Mouse (Mus musculus) lung, embryonic 14.5 days (tissue): ENCODE measurements around the gene Tpst1. TPM values are rescaled to one million over a fixed set of nuclear protein-coding genes. Genes with fewer than 3 reads are reported as not detected.
A peak's percentile ranks its signal among the peaks of the same experiment; 100 is the strongest.

Source experiments
- ATAC-seq: fragments of 200-750 bp; cut with Nextera tagmentation; 2 replicates; pipeline ENCODE4 v1.8.0; 2017; ENCODE audit warnings: mild to moderate bottlenecking, moderate TSS enrichment, moderate library complexity; ENCODE audit not compliant: insufficient read depth
- DNase-seq: peaks from one replicate; pipeline ENCODE4 v3.0.0-alpha.2; 2015
- H3K27ac ChIP-seq: fragments of 300-500 bp; sonication (generic); 2 replicates; pipeline ENCODE4 v1.5.1; 2014; ENCODE audit warnings: low read depth, mild to moderate bottlenecking, moderate library complexity
- H3K27me3 ChIP-seq: fragments of 300-500 bp; sonication (generic); 2 replicates; pipeline ENCODE4 v1.6.1; 2014; ENCODE audit warnings: low read length, control low read depth; ENCODE audit not compliant: insufficient read depth
- H3K36me3 ChIP-seq: fragments of 300-500 bp; sonication (generic); 2 replicates; pipeline ENCODE4 v1.6.1; 2014; ENCODE audit warnings: control low read depth; ENCODE audit not compliant: insufficient read depth
- H3K4me1 ChIP-seq: fragments of 300-500 bp; sonication (generic); 2 replicates; pipeline ENCODE4 v1.6.1; 2014; ENCODE audit warnings: antibody characterized with exemption, control low read depth; ENCODE audit not compliant: insufficient read depth
- H3K4me2 ChIP-seq: fragments of 300-500 bp; sonication (generic); 2 replicates; pipeline ENCODE4 v1.6.1; 2014; ENCODE audit warnings: mild to moderate bottlenecking
- H3K4me3 ChIP-seq: fragments of 300-500 bp; sonication (generic); 2 replicates; pipeline ENCODE4 v1.5.1; 2014; ENCODE audit warnings: low read depth, low read length
- H3K9ac ChIP-seq: fragments of 300-500 bp; sonication (generic); 2 replicates; pipeline ENCODE4 v1.6.1; 2014
- H3K9me3 ChIP-seq: fragments of 300-500 bp; sonication (generic); 2 replicates; pipeline ENCODE4 v1.6.1; 2016; ENCODE audit warnings: low read depth, low read length, control low read depth
- CTCF ChIP-seq: IDR thresholded peaks from 2 replicates; pipeline ENCODE4 v1.5.1; 2016; ENCODE audit warnings: antibody characterized with exemption, low read depth
- WGBS: fragments of 180-500 bp; shearing (Covaris S2); extraction: QIAGEN DNeasy Blood & Tissue Kit; methylation state at CpG from one replicate; pipeline ENCODE4 v1.1.7; 2014; 5-methylcytosine and 5-hydroxymethylcytosine counted together
- polyA plus RNA-seq: library from polyadenylated mRNA; unstranded; fragments of >200 nt; fragmentation: Nextera tagmentation; extraction: Ambion mirVana; gene quantifications from 2 replicates; pipeline ENCODE4 v1.2.1, GENCODE M21; 2014

Gene Tpst1
- polyA plus RNA-seq, 1 experiment from 2014 or later, result 76.1 TPM

- no peak for TF ChIP-seq CTCF
- Histone ChIP-seq H3K9ac (no peak overlapping the region), H3K27me3 (no peaks in the 10 kb centered on the region), H3K9me3 (no peaks in the 10 kb centered on the region), H3K4me2 (no peak overlapping the region), H3K4me3 (no peak overlapping the region), H3K36me3 (peaks cover 18% of the 10 kb centered on the region), H3K4me1 (no peaks in the 10 kb centered on the region), H3K27ac (no peak overlapping the region)
- WGBS, result 81% methylated on average over 12 of the region's 12 CpGs
- DNase-seq, result no peak
- no peak for ATAC-seq
Measured at GRCm38 (mm10) chr5:130110632-130111464, 37.7 kb downstream of the Tpst1 start.

- Histone ChIP-seq H3K9ac (no peak overlapping the region), H3K4me3 (no peak overlapping the region), H3K36me3 (peaks cover 22% of the 10 kb centered on the region), H3K9me3 (no peaks in the 10 kb centered on the region), H3K27ac (no peak overlapping the region), H3K4me2 (no peak overlapping the region), H3K27me3 (no peaks in the 10 kb centered on the region), H3K4me1 (no peaks in the 10 kb centered on the region)
- TF ChIP-seq CTCF, result no peak
- ATAC-seq, result no peak
- DNase-seq, result no peak
Measured at GRCm38 (mm10) chr5:130112653-130113052, 39.5 kb downstream of the Tpst1 start.

GRCm38 (mm10) chr5:130116116-130116515 lies 43.0 kb downstream of the Tpst1 start:
- 85% methylated on average over 12 of the region's 12 CpGs for WGBS
- H3K4me1 ChIP-seq, result no peaks in the 10 kb centered on the region
- no peak overlapping the region for H3K9ac ChIP-seq

GRCm38 (mm10) chr5:130116857-130117256 lies 43.7 kb downstream of the Tpst1 start:
- no peak for TF ChIP-seq CTCF
- no peak overlapping the region for H3K9ac ChIP-seq
- H3K4me1 ChIP-seq, result no peaks in the 10 kb centered on the region
- DNase-seq (no peak), ATAC-seq (no peak)
- no peaks in the 10 kb centered on the region for H3K27me3 ChIP-seq
- H3K4me2 ChIP-seq, result no peak overlapping the region
- H3K4me3 ChIP-seq, result no peak overlapping the region
- 76% methylated on average over 7 of the region's 7 CpGs for WGBS
- no peaks in the 10 kb centered on the region for H3K9me3 ChIP-seq
- no peak overlapping the region for H3K27ac ChIP-seq
- peaks cover 11% of the 10 kb centered on the region for H3K36me3 ChIP-seq

More at GRCm38 (mm10) chr5:130116116-130116515, 43.0 kb downstream of the Tpst1 start:
- DNase-seq (no peak), ATAC-seq (no peak)
- H3K4me3 ChIP-seq, result no peak overlapping the region
- H3K36me3 ChIP-seq, result peaks cover 11% of the 10 kb centered on the region
- TF ChIP-seq CTCF, result no peak
- no peak overlapping the region for H3K4me2 ChIP-seq
- no peaks in the 10 kb centered on the region for H3K27me3 ChIP-seq
- no peak overlapping the region for H3K27ac ChIP-seq
- H3K9me3 ChIP-seq, result no peaks in the 10 kb centered on the region

GRCm38 (mm10) chr5:130117932-130118331 lies 44.8 kb downstream of the Tpst1 start:
- Histone ChIP-seq H3K4me3 (no peak overlapping the region), H3K4me1 (no peaks in the 10 kb centered on the region), H3K9me3 (no peaks in the 10 kb centered on the region), H3K27ac (no peak overlapping the region), H3K9ac (no peak overlapping the region), H3K4me2 (no peak overlapping the region), H3K36me3 (peaks cover 11% of the 10 kb centered on the region), H3K27me3 (no peaks in the 10 kb centered on the region)
- ATAC-seq, result no peak
- TF ChIP-seq CTCF, result no peak
- DNase-seq, result peak; percentile 33
- 60% methylated on average over 6 of the region's 6 CpGs for WGBS

GRCm38 (mm10) chr5:130119236-130119635 lies 46.1 kb downstream of the Tpst1 start:
- Histone ChIP-seq H3K4me2 (no peak overlapping the region), H3K9ac (no peak overlapping the region), H3K4me3 (no peak overlapping the region), H3K9me3 (no peaks in the 10 kb centered on the region), H3K27ac (no peak overlapping the region), H3K4me1 (no peaks in the 10 kb centered on the region), H3K36me3 (peaks cover 11% of the 10 kb centered on the region), H3K27me3 (no peaks in the 10 kb centered on the region)
- DNase-seq (no peak), ATAC-seq (no peak)
- TF ChIP-seq CTCF, result no peak
- WGBS, result 74% methylated on average over 3 of the region's 3 CpGs

GRCm38 (mm10) chr5:130120070-130120736 lies 47.1 kb downstream of the Tpst1 start:
- no peaks in the 10 kb centered on the region for H3K4me1 ChIP-seq
- no peak overlapping the region for H3K4me2 ChIP-seq
- H3K4me3 ChIP-seq, result no peak overlapping the region
- 80% methylated on average over 12 of the region's 12 CpGs for WGBS
- H3K9ac ChIP-seq, result no peak overlapping the region
- H3K36me3 ChIP-seq, result peaks cover 7% of the 10 kb centered on the region; the same call in 1 of the 2 replicates
- no peaks in the 10 kb centered on the region for H3K27me3 ChIP-seq
- no peaks in the 10 kb centered on the region for H3K9me3 ChIP-seq
- DNase-seq (no peak), ATAC-seq (no peak)
- no peak overlapping the region for H3K27ac ChIP-seq
- no peak for TF ChIP-seq CTCF
